Mouse (Mus musculus) adipocyte (in vitro differentiated cells): ENCODE data around the gene Tjap1.
A peak's percentile ranks its signal among the peaks of the same experiment; 100 is the strongest.

Experiments
- DNase-seq: peaks from one replicate; pipeline ENCODE4 v3.0.0-alpha.2; 2016; ENCODE audit warnings: low spot score

The Tjap1 gene

GRCm38 (mm10) chr17:46283140-46283539, 314 bp upstream of the Tjap1 start:
- no peak for DNase-seq

- DNase-seq = no peak
Observed at GRCm38 (mm10) chr17:46278011-46278765, 4.6 kb downstream of the Tjap1 start.

- peak; percentile 44 for DNase-seq
Observed at GRCm38 (mm10) chr17:46277586-46277985, 5.2 kb downstream of the Tjap1 start.

- no peak for DNase-seq
Observed at GRCm38 (mm10) chr17:46275506-46275905, 7.3 kb downstream of the Tjap1 start.

- DNase-seq = no peak
Observed at GRCm38 (mm10) chr17:46275034-46275433, 7.8 kb downstream of the Tjap1 start.

- DNase-seq = no peak
Observed at GRCm38 (mm10) chr17:46274465-46274864, 8.4 kb downstream of the Tjap1 start.

- peak; percentile 43 for DNase-seq
Observed at GRCm38 (mm10) chr17:46273803-46274236, 9.0 kb downstream of the Tjap1 start.

GRCm38 (mm10) chr17:46272675-46273074, 10.2 kb downstream of the Tjap1 start:
- DNase-seq = no peak

- no peak for DNase-seq
Observed at GRCm38 (mm10) chr17:46272058-46272457, 10.8 kb downstream of the Tjap1 start.

- no peak for DNase-seq
Observed at GRCm38 (mm10) chr17:46269771-46270534, 12.9 kb downstream of the Tjap1 start.

- peak; percentile 78 for DNase-seq
Observed at GRCm38 (mm10) chr17:46268026-46268720, 14.7 kb downstream of the Tjap1 start.

- no peak for DNase-seq
Observed at GRCm38 (mm10) chr17:46267511-46267910, 15.3 kb downstream of the Tjap1 start.

- DNase-seq = no peak
Observed at GRCm38 (mm10) chr17:46266986-46267385, 15.8 kb downstream of the Tjap1 start.

GRCm38 (mm10) chr17:46265918-46266618, 16.8 kb downstream of the Tjap1 start:
- peak; percentile 75 for DNase-seq

GRCm38 (mm10) chr17:46265502-46265901, 17.3 kb downstream of the Tjap1 start:
- DNase-seq = no peak

- peak; percentile 98 for DNase-seq
Observed at GRCm38 (mm10) chr17:46262201-46262694, 20.6 kb downstream of the Tjap1 start.

- DNase-seq = no peak
Observed at GRCm38 (mm10) chr17:46259675-46260074, 23.2 kb downstream of the Tjap1 start.

- DNase-seq = no peak
Observed at GRCm38 (mm10) chr17:46258279-46259053, 24.4 kb downstream of the Tjap1 start.

GRCm38 (mm10) chr17:46255147-46255546, 27.7 kb downstream of the Tjap1 start:
- DNase-seq = no peak

GRCm38 (mm10) chr17:46254106-46254505, 28.7 kb downstream of the Tjap1 start:
- no peak for DNase-seq
